Mouse (Mus musculus) right cerebral cortex, postnatal 14 days (tissue): ENCODE measurements at regions not wholly inside any gene's neighbourhood (a gene's known extent, or its start where the extent isn't known, plus 50 kb on each side); places are given as distances from the start of the nearest gene placed in this dataset.

Experiments
- DNase-seq: peaks from one replicate; pipeline ENCODE4 v3.0.0; 2022

DNA sequence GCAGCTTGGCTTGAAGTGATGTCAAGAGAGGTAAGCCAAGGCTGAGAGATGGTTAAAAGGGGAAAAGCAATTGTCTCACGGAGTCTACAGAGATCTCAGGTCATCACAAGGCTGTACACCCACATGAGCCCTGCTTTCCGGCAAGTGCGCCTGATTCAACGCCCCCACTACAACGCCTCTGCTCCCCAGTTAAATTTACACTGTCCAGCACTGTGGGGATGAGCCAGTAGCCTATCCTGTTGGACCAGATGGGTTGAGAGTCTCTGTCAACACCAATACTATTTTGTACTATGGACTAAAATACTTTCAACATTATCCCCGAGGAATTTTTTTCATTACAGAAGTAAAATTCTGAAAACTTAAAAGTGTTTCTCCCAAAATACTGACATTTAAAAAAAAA lies 331.8 kb upstream of the G2e3 start:
- DNase-seq = no peak

DNA sequence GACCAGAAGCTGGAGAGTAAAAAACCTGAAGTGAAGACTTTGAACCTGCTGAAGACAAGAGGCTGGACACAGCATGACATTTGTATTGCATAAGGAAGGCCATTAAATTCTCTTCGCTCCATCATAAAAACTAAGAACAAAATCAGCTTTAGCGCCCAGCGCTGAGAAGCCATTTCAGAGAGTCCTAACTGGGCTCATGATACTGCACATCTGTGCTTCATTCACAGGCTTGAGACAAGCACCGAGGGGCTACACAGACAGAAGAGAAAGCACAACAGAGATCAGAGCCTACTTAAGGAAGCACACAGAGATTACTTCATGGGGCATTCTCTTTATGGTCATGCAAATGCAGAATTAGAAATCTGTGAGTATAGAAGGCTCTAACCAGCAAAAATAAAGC lies 338.2 kb upstream of the G2e3 start:
- no peak for DNase-seq

DNA sequence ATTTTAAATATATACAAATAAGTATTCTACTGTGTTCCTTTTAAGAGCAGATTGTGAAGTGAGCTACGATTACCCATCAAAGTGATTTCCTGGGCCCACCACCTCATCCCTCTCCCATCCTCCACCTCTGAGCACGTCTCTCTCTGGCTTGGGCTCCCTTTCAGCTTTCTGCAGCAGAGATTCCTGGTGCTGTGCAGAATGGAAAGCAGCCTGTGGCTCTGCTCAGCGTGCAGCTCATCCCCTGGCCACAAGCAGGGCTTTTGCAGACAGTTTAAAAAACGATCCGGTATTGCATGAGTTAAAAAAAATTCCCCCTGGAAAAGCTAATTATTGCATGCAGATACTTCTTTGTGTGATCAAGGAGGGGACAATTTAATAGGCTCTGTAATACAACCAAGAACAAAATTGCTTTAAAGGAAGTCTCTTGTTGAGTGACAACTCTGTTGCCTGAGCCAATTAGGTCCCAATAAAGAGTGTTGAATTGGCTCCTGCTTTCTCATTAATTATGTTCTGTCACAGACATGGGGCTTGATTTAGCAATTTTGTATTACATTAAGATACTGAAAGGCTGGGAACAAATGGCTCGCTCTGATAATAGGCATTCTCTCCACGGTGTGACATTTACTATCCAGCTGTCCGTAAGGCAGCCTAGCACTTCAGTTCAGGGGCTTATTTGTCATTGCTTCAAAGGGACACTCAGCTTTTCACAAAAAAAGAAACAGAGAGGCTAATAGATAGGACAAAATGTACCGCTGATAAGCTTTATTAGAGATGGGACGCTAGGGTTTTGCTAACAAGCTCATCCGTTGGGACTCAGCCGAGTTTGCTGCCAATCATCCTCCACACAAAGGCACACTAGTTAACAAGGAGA lies 345.9 kb upstream of the G2e3 start:
- DNase-seq = peak; percentile 21

DNA sequence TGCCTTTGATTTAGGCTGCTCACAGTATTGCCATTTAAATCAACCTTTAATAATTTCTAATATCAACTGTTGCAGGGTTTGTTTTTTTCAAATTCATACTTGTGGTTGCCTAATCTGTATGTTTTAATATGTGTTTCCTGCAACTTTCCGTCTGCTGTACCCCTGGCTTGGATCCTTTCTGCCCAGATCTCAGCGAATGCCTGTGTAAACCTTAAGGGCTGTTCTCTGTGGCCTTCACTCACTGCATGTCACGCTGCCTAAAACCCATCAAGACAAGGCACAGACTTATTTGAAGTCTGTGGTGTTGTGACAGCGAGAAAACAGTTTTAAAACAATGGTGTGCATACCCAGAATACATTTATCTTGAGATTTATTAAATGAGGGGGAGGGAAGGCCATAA lies 346.8 kb upstream of the G2e3 start:
- no peak for DNase-seq

DNA sequence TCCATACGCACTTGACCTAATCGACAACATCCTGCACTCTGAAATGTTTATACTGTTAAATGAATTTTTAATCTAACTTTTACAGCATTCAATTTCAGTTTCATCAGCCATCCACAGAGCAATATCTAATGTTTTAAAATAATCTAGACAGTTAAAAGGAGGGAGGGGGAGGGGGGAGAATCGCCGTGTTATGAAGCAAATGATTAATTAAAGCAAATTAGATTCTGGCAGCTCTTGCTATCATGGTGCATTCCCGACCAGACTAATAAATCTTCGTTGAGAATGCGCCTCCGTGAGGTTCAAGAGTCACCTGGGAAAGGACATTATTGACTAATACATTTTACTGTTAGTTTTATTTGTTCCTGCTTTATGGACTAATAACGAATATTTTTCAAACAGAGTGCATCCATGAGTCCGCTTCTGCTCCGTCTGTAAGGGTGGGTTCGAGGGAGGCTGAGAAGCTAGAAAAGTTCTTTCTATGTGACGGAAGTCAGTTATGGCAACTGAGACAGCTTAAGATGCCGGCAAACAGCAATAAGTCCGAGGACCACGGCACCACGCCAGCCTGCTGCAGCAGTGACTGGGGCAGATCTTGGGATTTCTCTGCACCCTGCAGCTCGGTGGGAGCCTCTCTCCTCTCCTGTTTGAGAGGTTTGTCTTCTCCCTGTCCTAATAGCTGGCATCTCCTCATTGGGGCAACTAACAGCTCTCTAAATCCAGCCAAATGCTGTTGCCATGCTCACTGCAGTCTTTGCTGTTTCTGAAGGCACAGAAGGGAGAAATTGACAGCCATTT lies 347.4 kb upstream of the G2e3 start:
- DNase-seq = peak; percentile 32

DNA sequence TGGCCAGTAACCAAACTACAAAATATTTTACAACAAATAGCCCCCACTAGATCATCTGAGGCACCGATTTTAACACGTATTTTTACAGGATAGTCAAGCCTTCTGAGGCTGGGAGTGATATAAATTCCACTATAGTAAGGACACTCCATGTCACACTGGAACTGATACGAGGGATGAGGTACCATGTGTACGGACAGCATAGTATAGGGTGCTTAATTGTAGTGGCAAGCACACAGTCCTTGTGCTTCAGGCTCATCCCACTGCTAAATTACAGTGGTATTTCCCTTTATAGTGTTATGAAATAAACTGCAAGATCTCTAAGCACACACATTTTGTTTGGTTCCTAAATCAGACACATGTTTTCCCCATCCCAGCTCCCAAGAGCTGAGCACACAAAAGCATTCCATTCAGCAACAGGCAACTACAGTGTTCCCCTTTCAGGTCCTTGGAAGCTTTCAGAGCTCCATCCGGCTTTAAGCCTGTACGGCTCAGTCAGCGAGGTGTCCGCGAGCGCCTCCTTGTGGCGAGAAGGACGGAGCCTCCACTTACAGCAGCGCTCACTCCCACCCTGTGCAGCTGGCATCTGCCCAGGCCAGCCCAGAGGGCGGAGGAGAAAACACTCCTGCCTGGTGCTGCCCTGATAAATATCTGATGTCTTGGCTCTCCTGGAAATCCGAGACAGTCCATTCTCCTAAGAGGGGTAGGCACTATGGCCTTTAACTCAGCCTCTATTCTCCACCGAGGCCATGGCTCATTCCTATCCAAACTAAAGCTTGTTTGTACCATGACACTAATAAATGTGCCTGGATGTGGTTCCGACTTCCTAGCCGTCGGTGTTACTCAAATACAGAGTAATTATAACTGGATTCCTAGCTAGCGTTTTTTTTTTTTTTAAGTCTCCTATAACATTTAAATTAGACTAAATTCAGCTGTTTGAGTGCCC lies 348.3 kb upstream of the G2e3 start:
- peak; percentile 95 for DNase-seq

DNA sequence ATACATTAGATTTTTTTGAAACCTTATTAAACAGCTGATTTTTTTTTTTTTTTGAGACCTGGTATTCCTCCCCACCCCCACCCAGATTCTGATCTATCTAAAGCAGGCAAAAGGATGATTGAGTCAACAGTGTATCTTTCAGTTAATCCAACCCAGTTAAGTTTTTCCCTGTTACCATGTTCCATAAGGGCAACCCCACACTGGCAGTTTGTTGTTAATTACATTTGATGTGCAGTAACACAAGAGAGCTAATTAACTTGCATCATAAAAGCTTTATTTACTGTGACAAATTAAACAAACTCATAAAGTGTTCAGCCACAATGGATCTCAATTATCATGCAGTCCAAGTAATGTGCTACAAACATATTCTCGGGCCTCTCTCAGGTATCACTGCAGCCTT lies 346.8 kb upstream of the Prkd1 start:
- DNase-seq = no peak

DNA sequence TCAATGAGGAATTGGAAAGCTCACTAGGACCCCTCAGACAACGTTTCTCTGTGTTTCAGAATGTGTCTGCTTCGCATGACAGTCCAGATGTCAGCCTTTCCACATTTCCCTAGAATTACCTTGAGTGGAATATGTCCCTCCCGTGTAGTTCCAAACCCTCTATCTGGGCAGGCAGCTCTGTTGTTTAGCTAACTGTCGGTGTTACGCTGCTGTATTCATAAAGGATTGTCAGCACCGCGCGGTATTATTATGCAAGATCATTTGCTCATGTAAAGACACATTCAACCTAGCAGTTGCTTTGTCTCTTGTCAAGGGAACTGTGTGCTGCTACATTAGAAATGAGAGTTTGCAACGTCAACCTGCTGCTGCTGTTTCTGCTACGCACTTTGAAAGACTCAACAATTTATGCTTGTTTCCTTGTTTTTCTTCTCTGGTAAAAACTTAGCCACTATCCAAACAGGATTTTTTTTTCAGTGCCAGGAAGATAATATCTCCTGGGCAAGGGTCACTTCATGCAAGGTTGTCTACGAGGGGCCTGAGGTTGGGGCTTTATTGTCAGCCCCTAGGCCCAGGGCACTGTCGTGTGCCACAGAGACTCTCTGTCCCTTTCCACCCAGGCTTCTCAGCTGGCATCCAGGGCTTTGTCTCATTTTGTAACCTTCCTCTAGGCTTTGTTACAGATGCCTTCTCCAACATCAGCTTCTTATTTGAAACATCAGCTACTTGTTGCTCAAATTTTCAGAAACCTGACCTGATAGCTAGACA lies 340.8 kb upstream of the Prkd1 start:
- DNase-seq = no peak

DNA sequence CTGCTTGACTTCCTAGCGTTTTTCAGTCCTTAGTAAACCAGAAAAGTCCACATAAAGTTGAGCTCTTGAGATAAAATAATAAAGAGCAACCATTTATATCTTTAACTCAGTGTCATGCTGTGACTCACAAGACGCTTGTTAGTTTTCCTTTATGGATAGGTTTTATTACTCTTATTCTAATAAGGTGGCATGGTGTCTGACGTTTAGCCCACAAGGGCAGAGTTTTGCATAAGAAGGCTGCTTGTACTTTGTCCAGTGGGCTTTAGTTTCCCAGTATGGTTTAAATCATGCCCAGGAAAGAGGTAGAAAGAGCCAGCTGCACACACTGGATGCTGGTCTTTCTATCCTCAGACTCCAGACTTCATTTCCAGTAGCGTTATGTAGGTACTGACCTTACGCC lies 332.4 kb upstream of the Prkd1 start:
- no peak for DNase-seq

DNA sequence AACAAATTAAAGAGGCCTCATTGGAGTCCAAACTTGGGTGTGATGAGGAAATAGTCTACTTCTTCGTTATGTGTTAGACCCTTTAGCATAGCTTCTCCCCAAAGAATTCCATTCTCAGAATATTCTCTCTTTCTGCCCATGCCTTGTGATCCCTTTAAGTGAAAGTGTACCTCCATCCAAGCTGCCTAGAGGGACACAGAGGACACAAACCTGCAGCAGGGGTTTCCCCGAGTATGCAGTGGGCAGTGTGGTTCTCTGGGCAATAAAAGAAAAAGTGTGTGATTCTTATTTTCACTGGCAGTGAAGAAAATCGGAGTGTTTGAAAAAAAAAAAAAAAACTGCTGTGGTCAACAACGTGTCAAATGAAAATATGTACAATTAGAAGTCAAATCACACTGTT lies 331.9 kb upstream of the Prkd1 start:
- no peak for DNase-seq

DNA sequence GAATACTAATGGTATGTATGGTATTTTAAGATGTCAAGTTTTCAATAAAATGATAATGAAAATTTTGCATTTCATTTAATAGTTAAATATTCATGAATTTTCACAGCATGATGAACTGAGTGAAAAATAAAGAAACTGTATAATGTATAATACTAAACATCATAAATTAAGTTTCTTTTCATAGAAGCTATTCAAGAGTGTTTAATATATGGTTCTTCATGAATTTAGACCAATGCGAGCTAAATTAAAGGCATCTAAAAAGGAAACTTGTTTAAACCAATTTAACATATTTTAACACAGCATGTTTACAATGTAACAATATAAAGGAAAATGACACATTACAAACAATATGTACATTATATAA lies 321.8 kb upstream of the Prkd1 start:
- no peak for DNase-seq

DNA sequence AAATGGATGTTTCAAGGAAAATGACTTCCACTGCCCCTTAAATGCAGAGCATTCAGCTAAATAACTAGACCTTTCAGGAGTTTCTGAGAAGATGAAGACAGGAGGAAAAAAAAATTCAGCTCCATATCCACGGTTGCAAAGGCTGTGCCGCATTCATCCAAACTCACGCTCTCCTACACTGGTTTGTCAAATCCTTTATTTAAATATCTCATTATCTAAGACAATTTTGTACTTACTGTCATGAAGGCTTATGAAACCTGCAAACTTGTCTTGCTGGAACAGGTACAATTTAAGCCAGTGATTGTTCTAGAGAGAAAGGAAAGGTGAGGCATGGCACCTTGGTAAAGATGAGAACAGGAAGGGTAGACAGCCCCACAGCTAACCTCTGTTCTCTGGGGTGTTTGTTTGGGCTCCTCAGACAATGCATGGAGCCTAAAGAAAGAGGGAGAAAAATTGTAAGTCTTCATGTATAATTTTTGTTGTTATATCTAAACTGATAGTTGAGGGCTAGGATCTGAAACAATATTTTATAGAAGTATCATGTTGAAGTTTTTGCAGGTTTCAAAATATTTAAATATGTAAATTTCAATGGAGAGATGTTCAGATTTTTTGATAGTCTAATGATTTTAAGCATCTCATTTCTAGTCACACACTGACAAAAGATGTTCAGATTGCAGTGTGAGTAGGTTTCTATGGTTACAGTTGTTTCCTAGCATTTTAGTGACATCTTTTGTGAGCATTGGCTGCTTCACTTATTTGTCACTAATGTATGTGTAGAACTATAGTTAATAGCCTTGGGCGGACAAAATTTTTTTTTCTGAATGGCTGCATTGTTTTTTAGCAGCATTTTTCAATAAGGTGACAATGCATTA lies 321.2 kb upstream of the Prkd1 start:
- no peak for DNase-seq

DNA sequence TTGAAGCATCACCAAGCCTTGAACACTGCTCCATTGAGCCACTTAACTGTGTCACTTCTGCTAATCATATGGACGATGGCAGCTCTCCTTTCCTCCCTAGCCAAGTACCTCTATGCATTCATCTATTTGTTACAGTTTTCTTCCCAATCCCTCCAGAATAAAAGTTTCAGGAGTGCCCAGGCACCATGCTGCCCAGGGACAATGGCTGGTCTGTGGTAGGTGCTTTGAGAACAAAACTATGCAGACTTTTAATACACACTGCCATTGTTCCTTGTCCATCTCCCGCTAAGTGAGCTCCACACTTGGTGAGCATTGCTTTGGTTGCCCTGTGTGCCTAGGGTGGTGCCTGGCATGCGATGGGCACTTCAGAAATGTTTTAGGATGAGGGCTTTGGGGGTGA lies 320.5 kb upstream of the Prkd1 start:
- DNase-seq = no peak

DNA sequence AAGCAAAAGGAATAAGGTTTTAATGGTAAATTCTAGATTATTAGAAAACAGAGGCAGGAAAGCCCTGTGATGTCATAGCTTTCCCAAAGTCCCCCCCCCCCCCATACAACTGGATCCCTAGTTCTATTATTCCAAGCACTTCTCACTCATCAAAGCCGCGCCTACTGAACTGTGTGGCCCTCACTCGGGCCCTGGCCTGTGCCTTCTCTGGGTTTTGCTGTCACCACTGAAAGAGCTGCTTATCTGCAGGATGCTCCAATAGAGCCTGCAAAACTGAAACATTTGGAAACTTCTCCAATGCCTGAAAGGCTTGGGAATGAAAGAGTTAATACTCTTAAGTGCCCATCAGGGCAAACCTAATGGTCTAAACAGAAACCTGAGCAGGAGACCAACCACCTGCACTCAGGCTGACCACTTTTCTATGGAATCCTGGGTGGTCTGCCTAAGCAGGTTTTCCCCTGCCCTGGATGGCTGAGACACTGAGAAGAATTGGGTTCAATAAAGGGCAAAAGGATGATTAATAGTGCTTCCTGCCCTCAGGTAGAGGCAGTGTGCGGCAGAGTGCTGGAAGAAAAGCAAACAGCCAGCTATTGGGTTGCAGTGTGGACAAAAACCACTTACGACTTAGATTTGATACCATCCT lies 318.4 kb upstream of the Prkd1 start:
- no peak for DNase-seq

DNA sequence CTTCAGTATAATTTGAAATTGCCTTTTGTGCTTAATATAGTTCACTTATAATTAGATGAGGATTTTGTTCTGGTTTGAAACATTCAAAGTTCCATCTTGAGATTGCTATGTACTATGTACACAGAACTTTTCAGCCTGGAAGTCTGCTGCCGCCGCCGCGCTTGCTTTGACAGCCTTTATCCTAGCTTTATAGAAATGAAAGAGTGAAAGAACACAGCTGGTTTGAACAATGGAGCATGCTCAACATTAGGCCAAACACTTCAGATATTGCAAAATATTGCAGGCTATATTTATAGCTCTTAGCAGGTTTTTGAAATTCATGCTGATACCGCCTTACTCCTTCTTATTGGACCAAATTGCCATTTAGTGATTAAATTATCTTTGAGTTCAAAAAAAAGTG lies 305.1 kb upstream of the Prkd1 start:
- DNase-seq = no peak

DNA sequence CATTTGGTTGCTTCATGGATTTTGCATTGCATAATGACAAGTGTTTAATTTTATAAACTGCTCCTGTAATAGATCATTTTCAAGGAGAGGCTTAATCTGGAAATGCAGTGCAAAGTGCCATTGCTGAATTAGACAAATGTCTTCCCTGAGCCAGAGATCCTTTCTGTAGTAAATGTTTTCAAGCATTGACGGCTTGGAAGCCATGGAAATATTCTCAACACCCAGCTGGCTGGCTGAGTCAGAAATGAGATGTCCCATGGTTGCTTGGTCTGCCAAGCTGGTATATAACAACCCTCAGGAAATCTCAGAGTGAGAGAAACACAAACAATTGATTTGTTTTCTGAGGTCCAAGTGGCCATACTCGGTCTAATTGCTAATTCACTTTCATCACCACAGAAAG lies 298.1 kb upstream of the Prkd1 start:
- no peak for DNase-seq

DNA sequence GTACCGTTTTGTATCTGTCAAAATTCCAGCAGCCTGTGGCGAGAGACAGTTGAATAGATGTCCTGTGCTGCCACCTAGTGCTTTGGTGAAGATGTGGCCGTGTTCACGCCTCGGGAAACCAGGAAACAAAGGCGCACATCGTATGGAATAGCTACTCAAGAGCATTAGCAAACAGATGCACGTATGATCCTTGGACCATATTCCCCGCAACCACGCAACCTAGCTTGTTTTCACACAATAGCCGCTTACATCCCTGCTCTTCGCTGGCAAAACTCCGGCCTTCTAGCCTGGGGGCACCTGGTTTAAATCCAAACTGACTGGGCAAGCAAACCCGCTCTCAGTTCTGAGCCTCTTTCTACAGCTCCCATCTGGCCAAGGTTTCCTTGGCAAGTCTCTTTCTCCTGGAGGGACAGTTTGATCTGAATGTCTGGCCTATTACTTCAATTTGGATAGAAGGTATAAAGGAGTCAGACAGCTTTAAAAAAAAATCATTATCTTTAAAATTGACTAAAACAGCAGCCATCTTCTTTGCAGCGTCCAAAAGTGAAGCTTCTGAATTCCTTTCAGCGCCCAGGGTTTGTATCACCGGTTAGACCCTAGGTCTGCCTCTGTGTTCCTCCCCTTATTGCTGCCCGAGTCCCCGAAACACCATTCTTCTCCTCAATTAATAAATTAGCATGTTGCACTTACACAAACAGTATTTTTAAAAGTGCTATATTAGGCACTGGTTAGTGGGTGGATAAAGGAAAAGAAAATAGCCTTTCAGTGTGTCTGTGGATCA lies 295.0 kb upstream of the Prkd1 start:
- peak; percentile 72 for DNase-seq

DNA sequence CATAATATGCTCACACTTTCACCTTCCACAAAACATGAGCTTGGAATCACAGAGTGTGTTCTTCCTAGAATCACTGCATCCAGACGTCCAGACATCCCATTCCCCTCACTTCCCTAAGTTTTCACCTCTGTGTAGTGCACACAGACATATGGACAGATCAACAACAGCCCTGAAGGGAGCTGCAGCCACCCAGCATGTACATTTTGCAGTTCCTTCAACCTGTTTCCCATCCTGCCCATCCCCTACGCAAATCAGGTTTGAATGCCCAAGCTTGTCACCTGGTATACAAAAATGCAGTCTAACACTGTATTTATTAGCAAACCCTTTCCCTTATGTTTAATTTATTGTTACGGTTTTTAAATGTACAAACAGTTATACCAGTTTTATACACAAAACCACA lies 294.4 kb upstream of the Prkd1 start:
- no peak for DNase-seq

DNA sequence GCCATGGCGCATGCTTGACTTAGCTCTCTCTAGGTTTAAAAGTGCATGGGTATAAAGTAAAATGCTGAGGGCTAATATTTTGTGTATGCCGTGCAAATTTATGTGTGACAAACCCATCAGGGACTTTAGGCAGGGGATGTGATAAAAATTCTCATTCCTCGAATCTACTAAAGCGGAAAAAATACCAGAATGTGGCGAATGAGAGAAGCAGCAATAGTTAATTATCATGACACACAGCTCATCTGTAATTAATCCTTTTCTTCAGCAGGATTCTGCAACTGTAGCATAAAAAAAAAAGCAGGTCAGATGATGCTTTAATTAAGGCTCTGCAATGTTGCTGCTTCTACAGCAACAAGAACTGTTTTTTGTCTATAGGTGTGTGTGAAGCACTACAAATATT lies 286.6 kb upstream of the Prkd1 start:
- DNase-seq = no peak

DNA sequence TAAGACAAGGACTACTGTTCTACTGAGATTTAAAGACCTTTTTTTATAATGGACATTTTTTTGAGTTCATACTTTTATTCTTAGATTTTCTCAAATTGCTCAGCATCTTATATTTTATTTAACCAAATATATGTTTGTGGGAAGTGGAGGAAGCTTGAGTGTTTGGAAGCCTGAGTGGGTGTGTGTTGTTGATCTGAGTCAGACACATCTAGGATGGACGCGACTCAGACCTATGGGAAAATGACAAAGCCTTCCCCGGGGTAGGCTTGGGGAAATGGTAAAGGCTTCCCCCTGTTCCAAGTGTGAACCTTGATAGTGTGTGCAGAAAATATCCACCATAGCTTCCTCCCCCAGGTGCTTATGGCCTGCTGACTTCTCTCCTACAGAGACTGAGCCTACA lies 283.6 kb upstream of the Prkd1 start:
- no peak for DNase-seq
